Mouse (Mus musculus) lung, postnatal 0 days (tissue): Measurements from ENCODE around the gene Cd70.

Source experiments
- CTCF ChIP-seq: IDR thresholded peaks from 2 replicates; pipeline ENCODE4 v1.5.1; 2016; ENCODE audit warnings: antibody characterized with exemption, mild to moderate bottlenecking
- EP300 ChIP-seq: IDR thresholded peaks from 2 replicates; pipeline ENCODE4 v1.6.1; 2016; ENCODE audit warnings: antibody characterized with exemption, mild to moderate bottlenecking, control low read depth

GRCm38 (mm10) chr17:57170616-57171260 is 21.2 kb upstream of the Cd70 start:
- TF ChIP-seq EP300, result no peak
- no peak for TF ChIP-seq CTCF
